Mouse (Mus musculus) heart, embryonic 16.5 days (tissue): ENCODE results near the gene Plekhg3. TPM values are rescaled to one million over a fixed set of nuclear protein-coding genes. Genes with fewer than 3 reads are reported as not detected.

Experiments
- ATAC-seq: fragments of 200-750 bp; cut with Nextera tagmentation; replicated peaks from 2 replicates; pipeline ENCODE4 v1.8.0; 2017; ENCODE audit warnings: moderate number of reproducible peaks; ENCODE audit not compliant: insufficient read depth, low FRiP score; ENCODE audit errors: extremely low read depth
- H3K27ac ChIP-seq: fragments of 300-500 bp; sonication (generic); 2 replicates; pipeline ENCODE4 v1.5.1; 2014; ENCODE audit warnings: mild to moderate bottlenecking, low read length, control low read depth, moderate library complexity
- H3K27me3 ChIP-seq: fragments of 300-500 bp; sonication (generic); 2 replicates; pipeline ENCODE4 v1.6.1; 2014; ENCODE audit warnings: low read length, mixed read lengths; ENCODE audit not compliant: control insufficient read depth, insufficient read depth
- H3K36me3 ChIP-seq: fragments of 300-500 bp; sonication (generic); 2 replicates; pipeline ENCODE4 v1.6.1; 2014; ENCODE audit not compliant: control insufficient read depth, insufficient read depth
- H3K4me1 ChIP-seq: fragments of 300-500 bp; sonication (generic); 2 replicates; pipeline ENCODE4 v1.6.1; 2014; ENCODE audit warnings: low read length, mixed read lengths; ENCODE audit not compliant: control insufficient read depth, insufficient read depth
- H3K4me2 ChIP-seq: fragments of 300-500 bp; sonication (generic); 2 replicates; pipeline ENCODE4 v1.6.1; 2014; ENCODE audit warnings: low read depth, mild to moderate bottlenecking, control low read depth, low read length
- H3K4me3 ChIP-seq: fragments of 300-500 bp; sonication (generic); 2 replicates; pipeline ENCODE4 v1.5.1; 2014; ENCODE audit warnings: mild to moderate bottlenecking, control low read depth, low read length
- H3K9ac ChIP-seq: fragments of 300-500 bp; sonication (generic); 2 replicates; pipeline ENCODE4 v1.6.1; 2014; ENCODE audit warnings: low read length, control low read depth
- H3K9me3 ChIP-seq: fragments of 300-500 bp; sonication (generic); replicated peaks from 2 replicates; pipeline ENCODE4 v1.6.1; 2016; ENCODE audit warnings: low read length; ENCODE audit not compliant: control insufficient read depth
- WGBS: fragments of 180-500 bp; shearing (Covaris S2); extraction: QIAGEN DNeasy Blood & Tissue Kit; methylation state at CpG from one replicate; pipeline ENCODE4 v1.1.7; 2014; 5-methylcytosine and 5-hydroxymethylcytosine counted together
- polyA plus RNA-seq: library from polyadenylated mRNA; unstranded; fragments of >200 nt; fragmentation: Nextera tagmentation; extraction: Ambion mirVana; gene quantifications from 2 replicates; pipeline ENCODE4 v1.2.1, GENCODE M21; 2015

Plekhg3 gene
- polyA plus RNA-seq, 1 experiment from 2014 or later, result 6.8 TPM

DNA sequence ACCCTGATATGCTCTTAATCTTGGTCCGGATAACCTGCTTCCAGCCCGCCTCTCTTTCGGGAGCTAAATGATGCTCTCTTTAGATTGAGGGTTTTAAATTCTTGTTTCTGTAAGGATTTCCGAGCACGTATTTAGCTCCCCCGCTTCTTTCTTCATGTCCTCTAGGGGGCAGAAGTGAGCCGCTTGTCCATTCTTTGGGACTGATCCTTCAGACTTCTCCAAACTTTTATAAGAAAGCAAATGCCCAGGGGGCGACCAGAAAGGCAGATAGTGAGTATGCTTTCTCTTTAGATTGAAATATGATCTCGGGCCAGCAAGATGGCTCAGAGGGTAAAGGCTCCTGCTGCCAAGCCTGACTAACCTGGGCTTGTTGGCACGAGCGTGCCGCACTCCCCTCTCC is 34.4 kb upstream of the Plekhg3 start:
- no peaks in the 10 kb centered on the region for H3K36me3 ChIP-seq
- 26% methylated on average over 12 of the region's 12 CpGs for WGBS
- H3K27ac ChIP-seq, result no peak overlapping the region
- H3K4me2 ChIP-seq, result peak overlapping the region; percentile 29
- H3K27me3 ChIP-seq, result peaks cover 3% of the 10 kb centered on the region; the same call in 1 of the 2 replicates
- H3K4me3 ChIP-seq, result no peak overlapping the region
- peaks cover 6% of the 10 kb centered on the region for H3K4me1 ChIP-seq
- no peak; the same call in 1 of the 2 replicates for ATAC-seq
- no peak overlapping the region for H3K9ac ChIP-seq
- H3K9me3 ChIP-seq, result peaks cover under 1% of the 10 kb centered on the region; the same call in 1 of the 2 replicates

DNA sequence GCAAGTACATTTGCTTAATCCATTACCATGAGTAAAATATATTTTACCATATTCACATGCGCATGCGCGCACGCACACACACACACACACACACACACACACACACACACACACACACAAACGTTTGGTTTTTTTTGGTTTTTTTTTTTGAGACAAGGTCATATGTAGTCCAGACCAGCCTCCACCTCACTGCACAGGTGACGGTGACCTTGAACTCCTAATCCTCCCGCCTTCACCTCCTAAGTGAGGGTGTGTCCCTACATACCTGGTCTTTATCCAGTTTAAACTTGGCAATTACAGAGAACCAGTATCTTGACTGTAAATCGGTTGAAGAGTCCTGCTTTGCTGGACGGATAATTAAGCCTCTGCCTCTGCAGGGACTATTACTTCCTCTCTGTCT is 31.4 kb upstream of the Plekhg3 start:
- no peak overlapping the region for H3K4me2 ChIP-seq
- H3K9me3 ChIP-seq, result no peaks in the 10 kb centered on the region
- H3K4me1 ChIP-seq, result peaks cover 4% of the 10 kb centered on the region
- no peak overlapping the region for H3K9ac ChIP-seq
- WGBS, result 89% methylated on average over 9 of the region's 9 CpGs
- no peaks in the 10 kb centered on the region for H3K36me3 ChIP-seq
- no peak overlapping the region for H3K27ac ChIP-seq
- no peak for ATAC-seq
- no peak overlapping the region for H3K4me3 ChIP-seq
- H3K27me3 ChIP-seq, result peaks cover 3% of the 10 kb centered on the region; the same call in 1 of the 2 replicates

DNA sequence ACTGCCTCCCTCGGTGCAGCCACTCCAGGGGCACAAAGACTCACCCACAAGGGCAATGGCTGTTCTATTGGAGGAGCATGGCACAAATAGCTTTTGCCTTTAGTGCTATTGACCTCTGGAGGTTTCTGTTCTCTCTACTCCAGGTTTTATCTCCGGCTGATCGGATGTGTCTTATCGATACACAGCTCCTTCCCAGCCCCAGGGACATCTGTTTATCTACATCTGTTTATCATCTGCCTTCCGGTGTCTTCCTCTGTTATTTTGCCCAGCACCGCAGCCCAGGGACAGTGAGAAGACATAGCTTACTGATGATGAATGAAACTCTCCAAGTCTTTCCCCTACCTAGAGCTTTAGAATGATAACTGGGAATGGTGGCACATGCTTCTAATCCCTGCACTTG is 30.6 kb upstream of the Plekhg3 start:
- no peak for ATAC-seq
- Histone ChIP-seq H3K27ac (no peak overlapping the region), H3K36me3 (no peaks in the 10 kb centered on the region), H3K9me3 (no peaks in the 10 kb centered on the region), H3K4me1 (peaks cover 4% of the 10 kb centered on the region), H3K4me2 (no peak overlapping the region), H3K9ac (no peak overlapping the region), H3K4me3 (no peak overlapping the region), H3K27me3 (peaks cover 3% of the 10 kb centered on the region; the same call in 1 of the 2 replicates)
- WGBS, result 74% methylated on average over 6 of the region's 6 CpGs

DNA sequence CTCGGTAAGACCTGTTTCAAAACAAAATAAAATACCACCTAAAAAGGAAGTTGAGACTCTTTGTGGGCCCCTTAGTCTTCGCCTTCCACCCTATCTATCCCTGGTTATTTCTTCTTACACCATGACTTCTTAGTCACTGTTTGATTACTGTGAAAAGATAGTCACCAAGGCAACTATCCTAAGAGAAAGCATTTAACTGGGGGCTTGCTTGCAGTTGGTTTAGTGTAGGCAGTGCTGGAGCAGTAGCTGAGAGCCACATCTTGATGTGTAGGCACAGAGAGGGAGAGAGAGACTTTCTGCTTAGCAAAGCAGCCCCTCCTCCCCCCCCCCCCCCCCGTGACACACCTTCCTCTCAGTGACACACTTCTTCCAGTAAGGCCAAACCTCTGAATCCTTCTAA is 29.8 kb upstream of the Plekhg3 start:
- Histone ChIP-seq H3K36me3 (no peaks in the 10 kb centered on the region), H3K27ac (no peak overlapping the region), H3K4me2 (no peak overlapping the region), H3K9me3 (no peaks in the 10 kb centered on the region), H3K4me3 (no peak overlapping the region), H3K9ac (no peak overlapping the region), H3K27me3 (no peaks in the 10 kb centered on the region), H3K4me1 (peaks cover 4% of the 10 kb centered on the region)
- WGBS, result 35% methylated on average over 3 of the region's 3 CpGs
- no peak for ATAC-seq

DNA sequence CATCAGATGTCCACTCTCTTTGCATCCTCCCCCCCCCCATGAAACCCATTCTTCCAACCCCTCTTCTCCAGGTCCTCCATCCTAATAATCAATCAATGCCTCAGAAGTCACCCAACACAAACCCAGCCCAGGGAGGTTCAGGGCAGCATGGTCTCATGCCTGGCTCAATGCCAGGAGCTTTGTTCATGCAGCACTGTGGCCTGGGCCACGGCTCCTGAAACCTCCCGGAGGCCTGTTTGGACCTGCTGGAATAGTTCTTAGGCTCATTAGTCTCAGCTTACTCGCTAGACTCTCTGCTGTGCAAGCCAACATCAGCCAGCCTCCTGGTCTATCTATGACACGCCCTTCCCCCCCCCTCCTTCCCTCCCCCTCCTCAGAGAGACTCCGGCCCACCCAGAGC is 27.7 kb upstream of the Plekhg3 start:
- ATAC-seq, result no peak
- no peak overlapping the region for H3K27ac ChIP-seq
- no peaks in the 10 kb centered on the region for H3K27me3 ChIP-seq
- H3K9ac ChIP-seq, result no peak overlapping the region
- no peak overlapping the region for H3K4me3 ChIP-seq
- H3K4me1 ChIP-seq, result peaks cover 12% of the 10 kb centered on the region
- no peaks in the 10 kb centered on the region for H3K9me3 ChIP-seq
- WGBS, result 54% methylated on average over 5 of the region's 5 CpGs
- H3K4me2 ChIP-seq, result no peak overlapping the region
- no peaks in the 10 kb centered on the region for H3K36me3 ChIP-seq

DNA sequence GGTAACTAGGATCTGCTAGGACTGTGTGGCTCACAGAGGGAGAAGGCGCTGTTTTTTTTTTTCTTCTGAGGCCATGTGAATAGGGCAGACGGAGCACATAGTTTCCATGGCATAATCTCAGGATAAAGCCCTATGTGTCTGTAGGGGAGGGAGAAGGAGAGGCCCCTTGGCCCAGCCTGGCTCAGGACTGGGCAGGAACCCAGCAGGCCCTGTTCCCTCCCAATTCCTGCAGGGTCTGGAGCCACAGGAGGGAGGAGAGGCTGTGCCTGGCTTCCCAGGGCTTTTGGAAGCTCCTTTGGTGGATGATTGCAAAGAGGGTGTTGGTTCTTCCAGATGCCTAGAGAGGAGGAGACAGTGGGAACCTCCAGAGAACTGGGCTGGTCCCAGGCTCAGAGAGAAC is 24.2 kb upstream of the Plekhg3 start:
- Histone ChIP-seq H3K36me3 (no peaks in the 10 kb centered on the region), H3K9me3 (no peaks in the 10 kb centered on the region), H3K27me3 (no peaks in the 10 kb centered on the region), H3K4me2 (no peak overlapping the region), H3K4me3 (no peak overlapping the region), H3K27ac (peak overlapping the region; percentile 67), H3K4me1 (peaks cover 8% of the 10 kb centered on the region), H3K9ac (peak overlapping the region; percentile 25; the same call in 1 of the 2 replicates)
- ATAC-seq, result peak; percentile 88
- WGBS, result 36% methylated on average over 2 of the region's 2 CpGs

DNA sequence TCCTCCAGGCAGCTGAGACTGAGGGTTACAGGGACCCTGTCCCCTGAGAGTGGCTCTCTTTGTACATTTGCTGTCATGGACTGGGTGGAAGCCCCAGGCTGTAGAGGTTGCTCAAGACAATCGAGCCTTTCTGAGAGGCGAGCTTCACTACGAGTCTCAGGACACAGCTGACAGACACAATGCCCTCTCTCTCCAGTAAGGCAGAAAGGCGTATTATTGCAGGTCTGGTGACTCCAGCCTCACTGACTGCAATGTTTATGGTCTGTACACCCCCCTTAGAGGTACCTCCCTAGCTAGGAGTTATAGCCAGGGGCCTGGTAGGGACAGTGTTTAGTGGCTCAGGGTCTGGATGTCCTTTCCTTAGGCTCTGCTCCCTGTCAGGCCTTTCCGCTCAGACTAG is 22.9 kb upstream of the Plekhg3 start:
- Histone ChIP-seq H3K9me3 (no peaks in the 10 kb centered on the region), H3K27me3 (no peaks in the 10 kb centered on the region), H3K4me2 (no peak overlapping the region), H3K4me3 (no peak overlapping the region), H3K4me1 (peaks cover 11% of the 10 kb centered on the region), H3K9ac (no peak overlapping the region), H3K36me3 (no peaks in the 10 kb centered on the region), H3K27ac (no peak overlapping the region; the same call in 1 of the 2 replicates)
- WGBS, result 84% methylated on average over 5 of the region's 5 CpGs
- ATAC-seq, result no peak

DNA sequence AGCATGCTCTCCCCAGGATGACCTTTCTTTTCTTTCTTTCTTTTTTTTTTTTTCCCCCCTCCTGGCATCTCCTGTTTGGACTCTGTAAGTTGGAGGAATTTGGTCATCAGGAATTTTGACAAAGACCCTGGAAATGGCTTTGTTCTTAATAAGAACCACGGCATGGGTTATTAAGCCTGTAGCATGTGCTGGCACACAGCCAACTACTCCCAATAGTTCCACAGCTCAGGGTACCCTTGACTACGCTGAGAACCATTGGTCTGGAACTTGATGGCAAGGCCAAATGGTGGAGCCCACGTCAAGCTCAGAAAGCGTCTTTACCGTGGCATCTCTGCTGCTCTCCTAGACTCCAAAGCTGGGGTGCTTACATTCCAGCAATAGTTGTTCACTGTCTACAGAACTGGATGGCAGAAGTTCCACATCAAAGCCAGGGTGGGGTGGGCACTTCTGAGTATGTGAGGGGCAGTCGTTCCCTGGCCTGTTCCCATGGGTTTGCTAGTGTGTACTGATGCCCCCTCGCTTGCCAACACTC is 21.7 kb upstream of the Plekhg3 start:
- Histone ChIP-seq H3K9ac (no peak overlapping the region), H3K27me3 (no peaks in the 10 kb centered on the region), H3K4me2 (no peak overlapping the region), H3K9me3 (no peaks in the 10 kb centered on the region), H3K4me1 (peaks cover 15% of the 10 kb centered on the region), H3K27ac (no peak overlapping the region), H3K4me3 (no peak overlapping the region), H3K36me3 (no peaks in the 10 kb centered on the region)
- no peak for ATAC-seq
- 73% methylated on average over 7 of the region's 7 CpGs for WGBS

DNA sequence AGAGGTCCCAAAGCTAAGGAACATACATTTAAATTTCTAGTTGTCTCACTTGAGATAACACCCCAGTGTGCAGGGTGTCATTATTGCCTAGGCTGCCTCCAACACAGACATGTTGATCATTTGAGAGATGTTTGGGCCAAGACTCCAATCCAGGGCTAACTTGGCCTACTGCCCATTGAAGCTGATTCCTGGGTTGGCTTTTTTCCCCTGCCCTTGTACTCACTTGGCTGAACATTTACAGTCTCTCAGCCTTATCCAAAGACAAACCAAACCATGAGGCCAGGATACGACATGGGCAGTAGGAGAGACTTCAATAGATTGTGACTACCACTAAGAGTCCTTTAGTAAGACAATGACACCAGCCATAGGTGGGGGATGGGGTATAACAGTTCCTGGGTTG is 18.0 kb upstream of the Plekhg3 start:
- Histone ChIP-seq H3K9me3 (no peaks in the 10 kb centered on the region), H3K4me3 (no peak overlapping the region), H3K27ac (no peak overlapping the region), H3K4me1 (peaks cover 13% of the 10 kb centered on the region), H3K9ac (no peak overlapping the region), H3K27me3 (no peaks in the 10 kb centered on the region), H3K4me2 (no peak overlapping the region), H3K36me3 (no peaks in the 10 kb centered on the region)
- WGBS, result 14% methylated on average over 1 of the region's 1 CpGs
- 0 out of 2 replicates have a peak, but pooled peaks have one; percentile 52 for ATAC-seq
